Mouse (Mus musculus) megakaryocyte, embryonic 14.5 days (primary cell): ENCODE measurements at regions not wholly inside any gene's neighbourhood (a gene's known extent, or its start where the extent isn't known, plus 50 kb on each side); places are given as distances from the start of the nearest gene placed in this dataset.

Experiments used
- FLI1 ChIP-seq: IDR thresholded peaks from 2 replicates; pipeline ENCODE4 v1.6.1; 2012; ENCODE audit warnings: low read length, inconsistent platforms, mixed read lengths
- GATA1 ChIP-seq: IDR thresholded peaks from 3 replicates; pipeline ENCODE4 v1.6.1; 2012; ENCODE audit warnings: mixed read lengths, low read length, inconsistent platforms, borderline replicate concordance

DNA sequence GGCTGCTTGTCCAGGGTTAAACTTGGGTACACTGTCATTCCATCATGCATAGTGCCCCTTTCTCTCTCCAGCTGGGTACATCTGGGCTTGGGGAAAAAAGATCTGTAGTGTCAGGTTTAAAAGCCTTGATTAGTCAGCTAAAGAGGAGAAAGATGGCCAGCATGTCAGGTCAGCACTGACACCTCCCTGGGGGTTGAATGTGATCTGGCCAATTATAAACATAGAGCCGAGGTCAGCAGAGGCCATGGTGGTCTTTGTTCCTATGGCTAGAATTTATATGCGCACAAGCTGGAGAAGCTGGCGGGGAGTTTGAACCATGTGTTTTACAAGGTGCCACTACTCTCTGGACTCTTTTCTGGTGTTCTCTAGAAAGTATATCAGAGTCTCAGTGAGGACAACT lies 61.0 kb upstream of the Gm12728 start:
- TF ChIP-seq FLI1 (no peak), GATA1 (no peak)
